Mouse (Mus musculus) liver, adult 2 months (tissue): Measurements from ENCODE around the gene 6030452D12Rik. TPM values are rescaled to one million over a fixed set of nuclear protein-coding genes. Genes with fewer than 3 reads are reported as not detected.

Source experiments
- DNase-seq: peaks from one replicate; pipeline ENCODE4 v3.0.0-alpha.2; 2011; ENCODE audit warnings: low read depth, low spot score; ENCODE audit errors: extremely low read depth
- H3K27ac ChIP-seq: fragments of 200-500 bp; replicated peaks from 2 replicates; pipeline ENCODE4 v1.5.1; 2012; ENCODE audit warnings: low read depth, mild to moderate bottlenecking, control low read depth, inconsistent platforms, low read length; ENCODE audit not compliant: insufficient read depth
- H3K27me3 ChIP-seq: fragments of 200-500 bp; 2 replicates; pipeline ENCODE4 v1.6.1; 2012; ENCODE audit warnings: mild to moderate bottlenecking, moderate library complexity, low read length, inconsistent platforms; ENCODE audit not compliant: control insufficient read depth, insufficient read depth
- H3K36me3 ChIP-seq: fragments of 200-500 bp; 2 replicates; pipeline ENCODE4 v1.6.1; 2012; ENCODE audit warnings: low read length, inconsistent platforms; ENCODE audit not compliant: control insufficient read depth, insufficient read depth
- H3K4me1 ChIP-seq: fragments of 200-500 bp; 2 replicates; pipeline ENCODE4 v1.6.1; 2011; ENCODE audit warnings: low read length; ENCODE audit not compliant: control insufficient read depth, insufficient read depth
- H3K4me3 ChIP-seq: fragments of 200-500 bp; 2 replicates; pipeline ENCODE4 v1.5.1; 2011; ENCODE audit warnings: low read depth, mild to moderate bottlenecking, control low read depth, low read length, moderate library complexity; ENCODE audit not compliant: insufficient read depth
- H3K79me2 ChIP-seq: fragments of 200-500 bp; 2 replicates; pipeline ENCODE4 v1.6.1; 2012; ENCODE audit warnings: inconsistent platforms, mild to moderate bottlenecking, low read length, moderate library complexity; ENCODE audit not compliant: control insufficient read depth, insufficient read depth
- H3K9ac ChIP-seq: fragments of 200-500 bp; 2 replicates; pipeline ENCODE4 v1.6.1; 2012; ENCODE audit warnings: low read depth, mild to moderate bottlenecking, control low read depth, inconsistent platforms, low read length
- CTCF ChIP-seq: fragments of 200-500 bp; IDR thresholded peaks from 2 replicates; pipeline ENCODE4 v1.5.1; 2011; ENCODE audit warnings: low read depth, low read length, control low read depth
- POLR2A ChIP-seq: fragments of 200-500 bp; IDR thresholded peaks from 2 replicates; pipeline ENCODE4 v1.6.1; 2011; ENCODE audit warnings: low read length, control low read depth; ENCODE audit not compliant: insufficient read depth; ENCODE audit errors: extremely low read depth
- WGBS: fragments of 180-500 bp; shearing (Covaris S2); methylation state at CpG from one replicate; pipeline ENCODE4 v1.1.7; 2018; 5-methylcytosine and 5-hydroxymethylcytosine counted together
- polyA plus RNA-seq: library from polyadenylated mRNA; depleted of rRNA; stranded (reverse); fragments of >200 nt; gene quantifications from 2 replicates; pipeline ENCODE4 v1.2.3, GENCODE M21; 2012
- total RNA-seq: library from RNA; depleted of rRNA; stranded (reverse); fragments of >200 nt; gene quantifications from 2 replicates; pipeline ENCODE4 v1.2.3, GENCODE M21; 2014

The 6030452D12Rik gene
- total and polyA plus RNA-seq, 2 experiments: not detected

- no peaks in the 10 kb centered on the region for H3K36me3 ChIP-seq
- TF ChIP-seq POLR2A (no peak), CTCF (no peak)
- H3K4me1 ChIP-seq: no peaks in the 10 kb centered on the region
- H3K9ac ChIP-seq: no peak overlapping the region
- no peak overlapping the region for H3K27ac ChIP-seq
- WGBS: 76% methylated on average over 6 of the region's 6 CpGs
- H3K27me3 ChIP-seq: no peaks in the 10 kb centered on the region
- no peak for DNase-seq
- no peak overlapping the region for H3K4me3 ChIP-seq
- no peaks in the 10 kb centered on the region for H3K79me2 ChIP-seq
Observed at GRCm38 (mm10) chr8:106463795-106464194, 36.5 kb upstream of the 6030452D12Rik start.

GRCm38 (mm10) chr8:106469485-106469884 lies 30.8 kb upstream of the 6030452D12Rik start:
- Histone ChIP-seq H3K79me2 (no peaks in the 10 kb centered on the region), H3K4me1 (no peaks in the 10 kb centered on the region), H3K27me3 (no peaks in the 10 kb centered on the region), H3K4me3 (no peak overlapping the region), H3K36me3 (no peaks in the 10 kb centered on the region), H3K27ac (no peak overlapping the region), H3K9ac (no peak overlapping the region)
- no peak for TF ChIP-seq POLR2A
- TF ChIP-seq CTCF: no peak
- WGBS: 71% methylated on average over 7 of the region's 7 CpGs
- no peak for DNase-seq

GRCm38 (mm10) chr8:106474001-106474400 lies 26.3 kb upstream of the 6030452D12Rik start:
- Histone ChIP-seq H3K4me3 (no peak overlapping the region), H3K36me3 (no peaks in the 10 kb centered on the region), H3K9ac (no peak overlapping the region), H3K79me2 (no peaks in the 10 kb centered on the region), H3K27me3 (no peaks in the 10 kb centered on the region), H3K4me1 (no peaks in the 10 kb centered on the region), H3K27ac (no peak overlapping the region)
- 76% methylated on average over 5 of the region's 5 CpGs for WGBS
- TF ChIP-seq CTCF: no peak
- no peak for DNase-seq

- no peak overlapping the region for H3K9ac ChIP-seq
- peaks cover 3% of the 10 kb centered on the region; the same call in 1 of the 2 replicates for H3K27me3 ChIP-seq
- no peak for DNase-seq
- no peak overlapping the region for H3K4me3 ChIP-seq
- H3K79me2 ChIP-seq: no peaks in the 10 kb centered on the region
- no peaks in the 10 kb centered on the region for H3K4me1 ChIP-seq
- 94% methylated on average over 7 of the region's 7 CpGs for WGBS
- no peaks in the 10 kb centered on the region for H3K36me3 ChIP-seq
- no peak for TF ChIP-seq CTCF
- no peak for TF ChIP-seq POLR2A
- no peak overlapping the region for H3K27ac ChIP-seq
Observed at GRCm38 (mm10) chr8:106504241-106504640, 3.9 kb downstream of the 6030452D12Rik start.

GRCm38 (mm10) chr8:106505328-106505965 lies 5.1 kb downstream of the 6030452D12Rik start:
- 59% methylated on average over 10 of the region's 10 CpGs for WGBS

GRCm38 (mm10) chr8:106506106-106506505 lies 5.8 kb downstream of the 6030452D12Rik start:
- Histone ChIP-seq H3K27ac (no peak overlapping the region), H3K4me3 (no peak overlapping the region), H3K27me3 (peaks cover 9% of the 10 kb centered on the region), H3K9ac (no peak overlapping the region), H3K4me1 (no peaks in the 10 kb centered on the region), H3K36me3 (no peaks in the 10 kb centered on the region), H3K79me2 (no peaks in the 10 kb centered on the region)
- no peak for DNase-seq
- TF ChIP-seq POLR2A (no peak), CTCF (no peak)
- WGBS: 98% methylated on average over 1 of the region's 1 CpGs

More at GRCm38 (mm10) chr8:106505328-106505965, 5.1 kb downstream of the 6030452D12Rik start:
- no peak for DNase-seq
- Histone ChIP-seq H3K4me1 (no peaks in the 10 kb centered on the region), H3K36me3 (no peaks in the 10 kb centered on the region), H3K27ac (no peak overlapping the region), H3K27me3 (peaks cover 3% of the 10 kb centered on the region; the same call in 1 of the 2 replicates), H3K9ac (no peak overlapping the region), H3K4me3 (no peak overlapping the region), H3K79me2 (no peaks in the 10 kb centered on the region)
- TF ChIP-seq POLR2A (no peak), CTCF (no peak)
